Mouse (Mus musculus) forebrain, postnatal 0 days (tissue): ENCODE results near the gene Gm36028. TPM values are rescaled to one million over a fixed set of nuclear protein-coding genes. Genes with fewer than 3 reads are reported as not detected.
A peak's percentile ranks its signal among the peaks of the same experiment; 100 is the strongest.

Source experiments
- ATAC-seq: fragments of 200-750 bp; cut with Nextera tagmentation; 2 replicates; pipeline ENCODE4 v1.8.0; 2017; ENCODE audit warnings: mild to moderate bottlenecking, moderate library complexity
- DNase-seq: peaks from one replicate; pipeline ENCODE4 v3.0.0-alpha.2; 2015
- H3K27ac ChIP-seq: fragments of 300-500 bp; sonication (generic); 2 replicates; pipeline ENCODE4 v1.5.1; 2014; ENCODE audit warnings: low read depth, mild to moderate bottlenecking, antibody characterized with exemption, low read length, moderate library complexity, mixed read lengths
- H3K27me3 ChIP-seq: fragments of 300-500 bp; sonication (generic); 2 replicates; pipeline ENCODE4 v1.6.1; 2014; ENCODE audit warnings: mild to moderate bottlenecking, low read length, mixed read lengths; ENCODE audit not compliant: insufficient read depth
- H3K36me3 ChIP-seq: fragments of 300-500 bp; sonication (generic); 2 replicates; pipeline ENCODE4 v1.6.1; 2014; ENCODE audit warnings: mild to moderate bottlenecking, moderate library complexity; ENCODE audit not compliant: insufficient read depth
- H3K4me1 ChIP-seq: fragments of 300-500 bp; sonication (generic); 2 replicates; pipeline ENCODE4 v1.6.1; 2014; ENCODE audit warnings: antibody characterized with exemption; ENCODE audit not compliant: insufficient read depth
- H3K4me2 ChIP-seq: fragments of 300-500 bp; sonication (generic); 2 replicates; pipeline ENCODE4 v1.6.1; 2014; ENCODE audit warnings: low read depth, mild to moderate bottlenecking, moderate library complexity
- H3K4me3 ChIP-seq: fragments of 300-500 bp; sonication (generic); 2 replicates; pipeline ENCODE4 v1.5.1; 2014; ENCODE audit warnings: low read depth, low read length, mixed read lengths
- H3K9ac ChIP-seq: fragments of 300-500 bp; sonication (generic); 2 replicates; pipeline ENCODE4 v1.6.1; 2014; ENCODE audit warnings: mild to moderate bottlenecking
- H3K9me3 ChIP-seq: fragments of 300-500 bp; sonication (generic); 2 replicates; pipeline ENCODE4 v1.6.1; 2016; ENCODE audit warnings: low read length
- CTCF ChIP-seq: sonication (generic); IDR thresholded peaks from 2 replicates; pipeline ENCODE4 v1.5.1; 2016; ENCODE audit warnings: antibody characterized with exemption, control low read depth, low read depth
- WGBS: fragments of 180-500 bp; shearing (Covaris S2); extraction: QIAGEN DNeasy Blood & Tissue Kit; methylation state at CpG from one replicate; pipeline ENCODE4 v1.1.7; 2014; 5-methylcytosine and 5-hydroxymethylcytosine counted together
- polyA plus RNA-seq: library from polyadenylated mRNA; unstranded; fragments of >200 nt; fragmentation: Nextera tagmentation; extraction: Ambion mirVana; gene quantifications from 2 replicates; pipeline ENCODE4 v1.2.1, GENCODE M21; 2015
- total RNA-seq: library from RNA; depleted of rRNA; stranded (reverse); fragments of >200 nt; gene quantifications from 2 replicates; pipeline ENCODE4 v1.2.3, GENCODE M21; 2014

Gene Gm36028
- total and polyA plus RNA-seq, 2 experiments from 2014 or later = 0.28 TPM; not detected in 1

DNA sequence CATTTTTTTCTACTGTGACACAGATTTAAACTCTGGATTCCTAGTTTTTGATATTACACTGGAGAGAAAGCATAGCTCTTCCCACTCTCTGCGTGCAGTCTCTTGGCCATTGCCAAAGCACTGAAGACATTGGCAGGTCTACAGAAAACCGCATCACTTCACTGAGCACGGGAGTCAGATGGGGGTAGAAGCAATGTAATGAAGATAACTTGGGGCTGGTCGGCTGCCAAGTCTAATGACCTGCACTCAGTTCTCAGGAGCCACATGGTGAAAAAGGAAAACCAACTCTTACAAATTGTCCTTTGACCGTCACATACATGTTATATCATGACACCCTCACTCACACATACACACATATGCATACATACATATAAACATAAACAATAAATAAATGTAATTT is 37.0 kb downstream of the Gm36028 start:
- DNase-seq = no peak
- H3K36me3 ChIP-seq = peaks cover 27% of the 10 kb centered on the region

DNA sequence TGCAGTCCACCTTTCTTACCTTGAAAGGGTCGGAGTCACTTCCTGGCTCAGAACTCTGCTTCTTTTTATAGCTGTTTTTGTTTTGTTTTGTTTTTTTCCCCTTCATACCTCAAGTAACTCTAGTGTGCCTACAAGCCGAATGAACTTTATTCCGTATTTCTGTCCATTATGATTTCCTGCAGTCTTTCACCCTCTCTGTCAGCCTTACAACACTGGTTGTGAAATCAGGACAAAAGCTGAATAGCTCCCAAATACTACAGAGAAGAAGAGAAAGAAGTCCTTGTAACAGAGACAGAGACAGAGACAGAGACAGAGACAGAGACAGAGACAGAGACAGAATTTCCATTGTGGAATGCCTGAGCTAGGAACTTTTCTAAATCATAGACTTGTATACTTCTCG is 43.0 kb downstream of the Gm36028 start:
- no peak overlapping the region for H3K4me3 ChIP-seq
- peaks cover 10% of the 10 kb centered on the region; the same call in 1 of the 2 replicates for H3K4me1 ChIP-seq
- no peak overlapping the region for H3K27ac ChIP-seq
- 92% methylated on average over 4 of the region's 4 CpGs for WGBS
- H3K36me3 ChIP-seq = peaks cover 18% of the 10 kb centered on the region
- no peaks in the 10 kb centered on the region for H3K9me3 ChIP-seq
- ATAC-seq (no peak), DNase-seq (no peak)
- no peaks in the 10 kb centered on the region for H3K27me3 ChIP-seq
- no peak for TF ChIP-seq CTCF
- no peak overlapping the region for H3K4me2 ChIP-seq
- no peak overlapping the region for H3K9ac ChIP-seq

More for the DNA sequence above, 37.0 kb downstream of the Gm36028 start:
- Histone ChIP-seq H3K4me3 (no peak overlapping the region), H3K9me3 (no peaks in the 10 kb centered on the region), H3K4me1 (no peaks in the 10 kb centered on the region), H3K9ac (no peak overlapping the region), H3K4me2 (no peak overlapping the region), H3K27me3 (no peaks in the 10 kb centered on the region), H3K27ac (no peak overlapping the region)
- TF ChIP-seq CTCF = no peak
- WGBS = 53% methylated on average over 5 of the region's 5 CpGs
- no peak for ATAC-seq

GRCm38 (mm10) chr16:37814383-37814971 is 46.5 kb downstream of the Gm36028 start:
- WGBS = 11% methylated on average over 7 of the region's 7 CpGs
- peak; percentile 90 for DNase-seq

GRCm38 (mm10) chr16:37813691-37814382 is 47.1 kb downstream of the Gm36028 start:
- WGBS = 32% methylated on average over 5 of the region's 5 CpGs
- H3K4me3 ChIP-seq = no peak overlapping the region
- DNase-seq (no peak), ATAC-seq (no peak)
- TF ChIP-seq CTCF = no peak
- 0 out of 2 replicates have a peak, but pooled peaks cover 7% of the 10 kb centered on the region for H3K36me3 ChIP-seq
- H3K27me3 ChIP-seq = no peaks in the 10 kb centered on the region
- H3K4me1 ChIP-seq = peaks cover 10% of the 10 kb centered on the region
- peak overlapping the region; percentile 2; the same call in 1 of the 2 replicates for H3K4me2 ChIP-seq
- H3K9ac ChIP-seq = peak overlapping the region; percentile 18; the same call in 1 of the 2 replicates
- H3K27ac ChIP-seq = peak overlapping the region; percentile 69
- no peaks in the 10 kb centered on the region for H3K9me3 ChIP-seq

More at GRCm38 (mm10) chr16:37814383-37814971, 46.5 kb downstream of the Gm36028 start:
- H3K4me2 ChIP-seq = peak overlapping the region; percentile 13; the same call in 1 of the 2 replicates
- ATAC-seq = peak; percentile 99
- peak overlapping the region; percentile 79 for H3K27ac ChIP-seq
- no peaks in the 10 kb centered on the region for H3K9me3 ChIP-seq
- no peak overlapping the region for H3K9ac ChIP-seq
- H3K27me3 ChIP-seq = no peaks in the 10 kb centered on the region
- TF ChIP-seq CTCF = peak; percentile 80
- H3K4me1 ChIP-seq = peaks cover 10% of the 10 kb centered on the region
- H3K4me3 ChIP-seq = no peak overlapping the region
- 0 out of 2 replicates have a peak, but pooled peaks cover 7% of the 10 kb centered on the region for H3K36me3 ChIP-seq

DNA sequence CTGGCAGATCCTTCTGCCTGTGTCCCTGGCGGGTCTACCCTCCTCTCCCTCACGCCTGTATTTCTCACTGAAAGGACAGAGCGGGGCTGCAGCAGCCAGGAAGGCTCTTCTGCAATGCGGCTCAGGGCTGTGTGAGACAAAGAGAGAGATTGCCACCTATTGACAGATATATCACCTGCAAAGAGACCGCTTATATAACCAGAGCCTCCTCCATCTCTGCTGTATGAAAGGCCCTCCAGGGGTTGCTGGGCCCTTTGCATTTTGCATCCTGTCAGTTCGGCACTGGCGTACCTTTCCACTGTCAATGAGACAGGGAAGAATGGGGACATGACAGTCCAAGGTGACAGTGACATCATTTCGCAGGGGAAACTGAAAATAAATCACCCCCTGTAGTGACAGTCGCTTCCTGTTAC is 48.5 kb downstream of the Gm36028 start:
- Histone ChIP-seq H3K4me3 (no peak overlapping the region), H3K27me3 (no peaks in the 10 kb centered on the region), H3K9ac (peak overlapping the region; percentile 14; the same call in 1 of the 2 replicates), H3K4me1 (peaks cover 10% of the 10 kb centered on the region), H3K27ac (peak overlapping the region; percentile 66), H3K36me3 (no peaks in the 10 kb centered on the region), H3K9me3 (no peaks in the 10 kb centered on the region), H3K4me2 (no peak overlapping the region)
- WGBS = 46% methylated on average over 9 of the region's 9 CpGs
- peak; percentile 61 for ATAC-seq
- TF ChIP-seq CTCF = peak; percentile 72
- DNase-seq = peak; percentile 74

DNA sequence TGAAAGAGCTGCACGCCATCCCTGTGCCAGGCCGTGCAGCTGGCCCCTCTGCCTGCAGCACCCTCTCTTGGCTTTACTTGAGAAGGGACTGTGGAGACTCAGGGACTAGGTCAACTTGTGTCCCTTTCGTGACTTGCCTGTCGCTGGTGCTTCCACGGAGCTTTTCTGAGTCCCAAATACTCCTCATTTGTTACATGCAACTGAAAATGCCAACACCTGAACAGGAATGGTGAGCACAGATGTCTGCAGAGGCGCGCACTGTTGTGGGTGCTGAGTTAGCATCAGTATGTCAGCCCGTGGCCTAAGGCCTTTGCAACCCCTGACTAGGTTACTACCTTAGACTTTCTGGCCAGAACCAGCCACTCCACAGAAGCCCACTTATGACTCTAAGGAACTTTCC is 49.1 kb downstream of the Gm36028 start:
- H3K9ac ChIP-seq = peak overlapping the region; percentile 14; the same call in 1 of the 2 replicates
- no peak for TF ChIP-seq CTCF
- ATAC-seq (no peak), DNase-seq (no peak)
- peaks cover 10% of the 10 kb centered on the region for H3K4me1 ChIP-seq
- no peaks in the 10 kb centered on the region for H3K36me3 ChIP-seq
- no peak overlapping the region for H3K27ac ChIP-seq
- H3K9me3 ChIP-seq = no peaks in the 10 kb centered on the region
- no peak overlapping the region for H3K4me3 ChIP-seq
- 90% methylated on average over 8 of the region's 8 CpGs for WGBS
- H3K4me2 ChIP-seq = no peak overlapping the region
- H3K27me3 ChIP-seq = no peaks in the 10 kb centered on the region

- Histone ChIP-seq H3K4me1 (peaks cover 7% of the 10 kb centered on the region), H3K4me2 (no peak overlapping the region), H3K27me3 (no peaks in the 10 kb centered on the region), H3K27ac (no peak overlapping the region), H3K4me3 (no peak overlapping the region), H3K36me3 (no peaks in the 10 kb centered on the region), H3K9ac (no peak overlapping the region), H3K9me3 (no peaks in the 10 kb centered on the region)
- DNase-seq (peak; percentile 37), ATAC-seq (no peak)
- 49% methylated on average over 6 of the region's 6 CpGs for WGBS
- TF ChIP-seq CTCF = no peak
These were observed 51.3 kb downstream of the Gm36028 start for GRCm38 (mm10) chr16:37809623-37809992.
